Mouse (Mus musculus) T-helper 2 cell (primary cell): ENCODE results near the gene Acbd3.

ENCODE experiments used
- in situ Hi-C: fragments of 300-600 bp; cut with MboI, MseI; formaldehyde crosslinking; loops from one replicate; pipeline ENCODE4 v1.15.1; 2025; ENCODE audit warnings: high pct_unique_total_duplicates

Acbd3 gene

GRCm38 (mm10) chr1:180757956-180758520 is 32.2 kb downstream of the Acbd3 start:
- in situ Hi-C loops = no loop called here

GRCm38 (mm10) chr1:180762180-180762579 is 36.3 kb downstream of the Acbd3 start:
- in situ Hi-C loops = loop anchor here (10.0 kb wide), 1 partner anchor 327 kb away; no protein-coding TSS in a partner anchor

GRCm38 (mm10) chr1:180762679-180763078 is 36.8 kb downstream of the Acbd3 start:
- in situ Hi-C loops = loop anchor here (10.0 kb wide), 1 partner anchor 328 kb away; no protein-coding TSS in a partner anchor

- in situ Hi-C loops = loop anchor here (10.0 kb wide), 1 partner anchor 329 kb away; no protein-coding TSS in a partner anchor
These were observed 37.5 kb downstream of the Acbd3 start for GRCm38 (mm10) chr1:180763307-180763706.

GRCm38 (mm10) chr1:180763828-180764227 is 38.0 kb downstream of the Acbd3 start:
- in situ Hi-C loops = loop anchor here (10.0 kb wide), 1 partner anchor 329 kb away; no protein-coding TSS in a partner anchor

GRCm38 (mm10) chr1:180765393-180765792 is 39.5 kb downstream of the Acbd3 start:
- in situ Hi-C loops = loop anchor here (5.0 to 10.0 kb wide), 3 partner anchors 37 to 331 kb away; no protein-coding TSS in a partner anchor

GRCm38 (mm10) chr1:180766557-180766956 is 40.7 kb downstream of the Acbd3 start:
- in situ Hi-C loops = loop anchor here (5.0 to 10.0 kb wide), 3 partner anchors 36 to 332 kb away; no protein-coding TSS in a partner anchor

- in situ Hi-C loops = loop anchor here (5.0 to 10.0 kb wide), 3 partner anchors 35 to 333 kb away; no protein-coding TSS in a partner anchor
These were observed 41.9 kb downstream of the Acbd3 start for GRCm38 (mm10) chr1:180767541-180768333.

- in situ Hi-C loops = loop anchor here (5.0 to 10.0 kb wide), 3 partner anchors 34 to 334 kb away; no protein-coding TSS in a partner anchor
These were observed 42.7 kb downstream of the Acbd3 start for GRCm38 (mm10) chr1:180768334-180769168.

- in situ Hi-C loops = no loop called here
These were observed 45.5 kb downstream of the Acbd3 start for GRCm38 (mm10) chr1:180771306-180771705.

- in situ Hi-C loops = no loop called here
These were observed 45.9 kb downstream of the Acbd3 start for GRCm38 (mm10) chr1:180771722-180772121.

- in situ Hi-C loops = no loop called here
These were observed 46.4 kb downstream of the Acbd3 start for GRCm38 (mm10) chr1:180772291-180772690.

- in situ Hi-C loops = no loop called here
These were observed 48.8 kb downstream of the Acbd3 start for GRCm38 (mm10) chr1:180774664-180775063.

- in situ Hi-C loops = no loop called here
These were observed 49.5 kb downstream of the Acbd3 start for GRCm38 (mm10) chr1:180775317-180775716.

- in situ Hi-C loops = no loop called here
These were observed 50.1 kb downstream of the Acbd3 start for GRCm38 (mm10) chr1:180775849-180776493.

- in situ Hi-C loops = no loop called here
These were observed 50.7 kb downstream of the Acbd3 start for GRCm38 (mm10) chr1:180776494-180776893.

- in situ Hi-C loops = no loop called here
These were observed 51.4 kb downstream of the Acbd3 start for GRCm38 (mm10) chr1:180777289-180777659.

GRCm38 (mm10) chr1:180777660-180778402 is 52.0 kb downstream of the Acbd3 start:
- in situ Hi-C loops = no loop called here

GRCm38 (mm10) chr1:180778403-180778754 is 52.5 kb downstream of the Acbd3 start:
- in situ Hi-C loops = no loop called here

- in situ Hi-C loops = no loop called here
These were observed 53.1 kb downstream of the Acbd3 start for GRCm38 (mm10) chr1:180778941-180779340.

- in situ Hi-C loops = no loop called here
These were observed 54.4 kb downstream of the Acbd3 start for GRCm38 (mm10) chr1:180780291-180780690.
